Mouse (Mus musculus) erythroblast, embryonic 14.5 days (primary cell): ENCODE data around the gene Spo11. TPM values are rescaled to one million over a fixed set of nuclear protein-coding genes. Genes with fewer than 3 reads are reported as not detected.

ENCODE experiments used
- H3K27me3 ChIP-seq: 2 replicates; pipeline ENCODE4 v1.6.1; 2012; ENCODE audit warnings: inconsistent platforms; ENCODE audit not compliant: control insufficient read depth
- H3K36me3 ChIP-seq: 2 replicates; pipeline ENCODE4 v1.6.1; 2012; ENCODE audit warnings: mild to moderate bottlenecking, inconsistent platforms; ENCODE audit not compliant: control insufficient read depth
- H3K4me1 ChIP-seq: 2 replicates; pipeline ENCODE4 v1.6.1; 2012; ENCODE audit warnings: inconsistent platforms; ENCODE audit not compliant: control insufficient read depth
- H3K4me3 ChIP-seq: replicated peaks from 2 replicates; pipeline ENCODE3; 2012; ENCODE audit warnings: moderate library complexity, mild to moderate bottlenecking, inconsistent platforms
- H3K9me3 ChIP-seq: 2 replicates; pipeline ENCODE4 v1.6.1; 2012; ENCODE audit warnings: low read length, inconsistent platforms, mixed read lengths; ENCODE audit not compliant: control insufficient read depth
- GATA1 ChIP-seq: IDR thresholded peaks from 2 replicates; pipeline ENCODE4 v1.6.1; 2012; ENCODE audit warnings: low read length, inconsistent platforms, mixed read lengths
- TAL1 ChIP-seq: IDR thresholded peaks from 3 replicates; pipeline ENCODE4 v1.6.1; 2012; ENCODE audit warnings: low read length, inconsistent platforms, mixed read lengths
- polyA plus RNA-seq: library from polyadenylated mRNA; stranded (reverse); fragments of >175 nt; gene quantifications from 2 replicates; pipeline ENCODE4 v1.2.3, GENCODE M21; 2012

Gene Spo11
- polyA plus RNA-seq, 1 experiment: 0.02 TPM

DNA sequence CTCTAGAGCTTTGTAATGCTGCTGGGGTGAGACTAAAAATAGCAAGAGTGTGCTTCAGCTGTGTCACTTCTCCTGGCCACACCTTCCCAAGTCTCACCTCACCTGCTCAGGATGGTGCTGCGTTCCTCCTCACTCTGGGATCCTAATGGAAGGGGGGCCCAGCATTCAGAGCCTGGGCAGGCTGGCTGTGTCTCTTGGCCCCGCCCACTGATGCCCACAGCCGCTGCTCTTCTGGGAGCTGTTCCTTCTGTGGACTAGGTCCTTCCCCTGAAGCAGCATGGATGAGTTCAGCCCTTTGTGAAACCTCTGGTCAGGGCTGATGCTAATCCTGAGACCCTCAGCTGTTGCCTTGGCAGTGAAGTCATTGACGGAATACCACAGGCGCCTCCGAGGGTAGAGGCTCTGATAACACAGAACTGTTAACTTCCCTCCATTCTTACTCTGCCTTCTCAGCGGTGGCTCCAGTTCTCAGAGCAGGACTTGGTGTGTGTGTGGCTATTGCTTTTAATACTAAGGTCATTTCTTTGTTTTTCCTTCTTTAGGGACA is 37.3 kb downstream of the Spo11 start:
- TF ChIP-seq GATA1 (no peak), TAL1 (no peak)
- Histone ChIP-seq H3K4me1 (peaks cover 40% of the 10 kb centered on the region), H3K36me3 (peaks cover 75% of the 10 kb centered on the region), H3K4me3 (no peak overlapping the region), H3K9me3 (no peaks in the 10 kb centered on the region), H3K27me3 (no peaks in the 10 kb centered on the region)

DNA sequence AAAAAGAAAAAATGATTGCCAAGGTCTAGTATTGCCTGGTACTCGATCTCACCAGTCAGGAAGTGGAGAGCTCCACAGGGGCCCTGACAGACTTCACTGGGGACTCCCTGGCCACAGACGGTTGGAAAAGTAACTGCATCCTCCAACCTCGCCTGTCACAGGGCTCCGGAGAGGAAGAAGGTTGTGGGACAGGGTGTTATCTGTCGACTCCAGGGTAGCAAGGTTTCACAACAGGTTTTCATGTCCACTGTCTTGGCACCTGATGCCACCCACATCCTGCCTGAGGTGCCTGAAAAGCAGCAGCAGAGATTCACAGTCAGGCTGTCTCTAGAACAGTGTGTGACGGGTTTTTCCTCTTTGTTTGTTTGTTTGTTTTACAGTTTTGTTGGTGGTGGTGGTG is 40.4 kb downstream of the Spo11 start:
- peaks cover 57% of the 10 kb centered on the region for H3K4me1 ChIP-seq
- no peaks in the 10 kb centered on the region for H3K27me3 ChIP-seq
- TF ChIP-seq TAL1 (no peak), GATA1 (no peak)
- H3K4me3 ChIP-seq: no peak overlapping the region
- peaks cover 54% of the 10 kb centered on the region for H3K36me3 ChIP-seq
- no peaks in the 10 kb centered on the region for H3K9me3 ChIP-seq

DNA sequence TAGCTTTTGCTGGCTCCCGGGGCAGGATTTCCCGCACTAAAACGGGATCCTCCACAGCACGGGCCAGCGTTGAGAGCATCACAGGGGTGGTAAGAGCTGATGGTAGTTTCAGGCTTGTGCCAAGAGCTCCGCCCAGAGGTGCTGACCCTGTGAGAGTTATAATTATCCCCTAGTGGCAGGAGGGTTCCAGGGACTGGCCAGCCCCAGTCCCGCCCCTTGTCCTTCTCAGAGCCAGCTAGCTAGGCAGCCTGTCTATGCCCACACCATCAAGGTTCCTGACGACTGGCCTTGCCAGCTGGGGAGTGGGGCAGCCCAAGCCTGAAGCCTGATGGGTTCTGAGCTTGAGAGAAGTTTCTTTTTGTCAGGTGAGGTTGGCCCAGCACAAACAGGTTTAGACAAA is 41.1 kb downstream of the Spo11 start:
- H3K4me1 ChIP-seq: peaks cover 57% of the 10 kb centered on the region
- no peaks in the 10 kb centered on the region for H3K27me3 ChIP-seq
- H3K36me3 ChIP-seq: peaks cover 54% of the 10 kb centered on the region
- H3K4me3 ChIP-seq: peak overlapping the region; percentile 66
- no peak for TF ChIP-seq GATA1
- peaks cover 4% of the 10 kb centered on the region for H3K9me3 ChIP-seq

DNA sequence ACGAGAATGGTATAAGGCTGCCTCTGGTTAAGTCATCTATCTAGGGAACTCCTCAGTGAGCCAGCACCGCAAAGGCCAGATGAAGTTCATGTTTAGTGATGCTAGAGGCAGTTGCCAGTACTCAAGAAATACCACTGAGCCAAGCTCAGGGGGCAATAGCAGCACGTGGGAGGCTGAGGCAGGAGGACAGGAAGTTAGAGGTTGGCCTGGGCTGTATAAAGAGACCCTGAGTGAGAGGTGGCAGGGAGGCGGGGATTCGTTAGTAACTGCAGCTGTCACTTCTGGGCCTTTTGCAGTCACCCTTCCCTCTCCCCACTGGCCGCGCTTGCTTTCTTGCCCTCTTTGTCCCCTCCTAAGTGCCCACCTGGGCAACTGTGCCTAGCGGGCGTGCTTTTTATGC is 41.8 kb downstream of the Spo11 start:
- Histone ChIP-seq H3K9me3 (peaks cover 4% of the 10 kb centered on the region), H3K4me3 (peak overlapping the region; percentile 66), H3K36me3 (peaks cover 54% of the 10 kb centered on the region), H3K27me3 (no peaks in the 10 kb centered on the region), H3K4me1 (peaks cover 64% of the 10 kb centered on the region)
- TF ChIP-seq GATA1: no peak
- no peak for TF ChIP-seq TAL1

DNA sequence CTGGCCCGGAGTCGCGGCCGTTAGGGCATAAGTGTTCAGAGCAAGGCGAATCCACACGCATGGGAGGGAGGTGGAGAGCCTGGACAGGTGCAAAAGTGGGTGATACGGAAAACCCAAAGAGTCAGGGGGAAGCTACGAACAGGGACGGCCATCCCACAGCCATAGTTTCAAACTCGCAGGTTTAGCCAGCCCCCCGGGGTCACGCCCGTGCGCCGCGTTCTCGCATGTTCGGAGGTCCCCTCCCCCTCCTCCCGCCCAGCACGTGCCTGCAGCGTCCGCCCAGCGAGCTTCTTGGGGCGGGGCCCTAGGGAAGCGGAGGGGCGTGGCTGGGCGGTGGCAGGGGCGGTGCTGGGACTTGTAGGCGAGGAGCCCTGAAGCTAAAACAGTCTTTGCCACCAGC is 42.3 kb downstream of the Spo11 start:
- TF ChIP-seq GATA1: no peak
- no peak for TF ChIP-seq TAL1
- Histone ChIP-seq H3K4me3 (peak overlapping the region; percentile 66), H3K4me1 (peaks cover 66% of the 10 kb centered on the region), H3K27me3 (no peaks in the 10 kb centered on the region; the same call in 1 of the 2 replicates), H3K36me3 (peaks cover 54% of the 10 kb centered on the region), H3K9me3 (peaks cover 4% of the 10 kb centered on the region)

DNA sequence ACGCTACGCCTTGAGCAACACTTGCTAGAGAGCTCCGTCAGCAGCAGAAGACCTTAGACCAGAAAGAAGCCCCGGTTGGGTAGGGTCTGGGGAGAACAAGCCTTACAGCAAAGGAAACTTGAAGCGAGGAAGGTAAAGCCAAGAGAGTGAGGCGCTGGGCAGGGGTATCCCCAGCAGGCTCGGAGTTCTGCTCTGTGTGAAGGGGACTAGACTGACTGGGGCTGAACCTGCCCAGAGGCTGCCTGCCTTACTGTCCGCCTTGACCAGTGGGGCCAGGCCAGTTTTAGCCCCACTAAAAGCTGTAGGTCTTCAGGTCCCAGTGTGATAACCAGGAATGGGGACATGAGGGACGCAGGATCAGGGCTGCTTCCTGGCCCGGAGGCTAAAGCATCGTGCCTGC is 42.9 kb downstream of the Spo11 start, which contains the start of gene Rbm38:
Gene Rbm38, plus strand, starts transcription at position 69 of the 400 bp plus-strand sequence.
- Histone ChIP-seq H3K4me3 (peak within 1 kb of the TSS; percentile 68), H3K27me3 (no peaks in the 10 kb centered on the region; the same call in 1 of the 2 replicates), H3K9me3 (peaks cover 4% of the 10 kb centered on the region), H3K4me1 (peaks cover 71% of the 10 kb centered on the region), H3K36me3 (peaks cover 54% of the 10 kb centered on the region)
- no peak for TF ChIP-seq TAL1
- no peak for TF ChIP-seq GATA1

DNA sequence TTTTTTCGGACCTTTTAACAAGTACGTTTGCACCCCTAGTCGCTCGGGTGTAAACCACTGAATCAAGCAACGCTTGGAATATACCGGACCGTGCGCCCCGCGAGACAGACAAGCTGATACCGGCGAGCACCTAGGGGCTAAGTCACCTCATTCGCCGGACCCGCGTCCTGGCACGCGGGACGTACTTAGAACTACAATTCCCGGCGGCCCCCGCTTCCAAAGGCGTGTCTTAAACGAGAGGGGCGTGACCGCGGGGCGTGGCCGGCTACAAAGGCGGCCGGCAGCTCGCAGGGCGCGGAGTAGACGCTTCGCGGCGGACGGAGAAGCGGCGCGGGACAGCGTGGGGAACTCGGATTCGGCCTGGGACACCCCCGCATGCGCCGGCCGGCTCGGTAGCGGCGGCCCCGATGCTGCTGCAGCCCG is 44.1 kb downstream of the Spo11 start:
- peaks cover 54% of the 10 kb centered on the region for H3K36me3 ChIP-seq
- H3K4me1 ChIP-seq: peaks cover 80% of the 10 kb centered on the region
- H3K9me3 ChIP-seq: peaks cover 4% of the 10 kb centered on the region
- no peaks in the 10 kb centered on the region; the same call in 1 of the 2 replicates for H3K27me3 ChIP-seq
- H3K4me3 ChIP-seq: peak overlapping the region; percentile 68
- no peak for TF ChIP-seq TAL1
- TF ChIP-seq GATA1: no peak

DNA sequence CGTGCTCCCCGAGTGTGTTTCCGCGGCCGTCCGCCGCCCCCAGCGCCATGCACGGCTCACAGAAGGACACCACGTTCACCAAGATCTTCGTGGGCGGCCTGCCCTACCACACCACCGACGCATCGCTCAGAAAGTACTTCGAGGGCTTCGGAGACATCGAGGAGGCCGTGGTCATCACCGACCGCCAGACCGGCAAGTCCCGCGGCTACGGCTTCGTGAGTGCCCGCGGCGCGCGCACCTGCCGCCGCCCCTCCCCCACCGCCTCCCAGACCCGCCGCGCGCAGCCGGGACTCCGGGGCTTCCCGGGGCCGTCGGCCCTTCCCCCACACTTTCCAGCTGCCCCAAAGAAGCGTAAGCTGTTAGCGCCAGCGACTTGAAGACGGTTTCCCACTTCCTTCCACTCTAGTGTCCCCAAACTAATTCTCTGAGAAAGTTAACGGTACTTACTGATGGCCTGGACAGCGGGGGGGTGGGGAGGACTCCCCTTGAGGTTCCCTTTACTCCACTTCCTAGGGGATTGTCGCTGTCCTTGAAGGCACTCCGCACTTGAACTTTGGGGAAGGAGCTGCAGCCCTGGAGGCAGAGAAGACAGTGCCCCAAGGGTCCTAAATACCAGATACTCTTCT is 44.7 kb downstream of the Spo11 start:
- H3K4me1 ChIP-seq: peaks cover 81% of the 10 kb centered on the region
- H3K9me3 ChIP-seq: peaks cover 4% of the 10 kb centered on the region
- no peak for TF ChIP-seq TAL1
- no peak for TF ChIP-seq GATA1
- H3K36me3 ChIP-seq: peaks cover 54% of the 10 kb centered on the region
- H3K27me3 ChIP-seq: no peaks in the 10 kb centered on the region; the same call in 1 of the 2 replicates
- peak overlapping the region; percentile 68 for H3K4me3 ChIP-seq

DNA sequence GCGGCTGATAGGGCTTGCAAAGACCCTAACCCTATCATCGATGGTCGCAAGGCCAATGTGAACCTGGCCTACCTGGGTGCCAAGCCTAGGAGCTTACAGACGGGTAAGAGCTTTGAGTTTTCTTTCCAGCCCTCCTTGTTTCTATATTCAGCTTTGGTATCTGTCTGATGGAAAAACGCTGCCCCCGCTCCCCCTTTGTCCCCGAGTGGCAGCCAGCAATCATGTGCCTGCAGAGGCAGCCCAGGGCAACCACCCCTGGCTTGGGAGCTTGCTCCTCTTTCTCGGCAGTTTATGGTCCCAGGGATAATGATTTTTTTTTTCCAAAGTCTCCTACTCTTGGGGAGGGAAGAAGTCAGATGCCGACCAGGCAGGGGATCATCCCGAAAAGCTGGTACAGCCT is 45.3 kb downstream of the Spo11 start:
- Histone ChIP-seq H3K27me3 (no peaks in the 10 kb centered on the region; the same call in 1 of the 2 replicates), H3K4me3 (peak overlapping the region; percentile 68), H3K9me3 (peaks cover 4% of the 10 kb centered on the region), H3K4me1 (peaks cover 81% of the 10 kb centered on the region), H3K36me3 (peaks cover 60% of the 10 kb centered on the region)
- no peak for TF ChIP-seq GATA1
- TF ChIP-seq TAL1: no peak
